Mouse (Mus musculus) bone marrow macrophage, adult 2 months (primary cell): ENCODE results near the gene Nav2.

Source experiments
- CTCF ChIP-seq: IDR thresholded peaks from 2 replicates; pipeline ENCODE4 v1.5.1; 2012; ENCODE audit warnings: low read depth, mild to moderate bottlenecking, low read length, moderate library complexity
- POLR2A ChIP-seq: IDR thresholded peaks from 2 replicates; pipeline ENCODE4 v1.6.1; 2012; ENCODE audit warnings: mild to moderate bottlenecking, low read depth, low read length, borderline replicate concordance

DNA sequence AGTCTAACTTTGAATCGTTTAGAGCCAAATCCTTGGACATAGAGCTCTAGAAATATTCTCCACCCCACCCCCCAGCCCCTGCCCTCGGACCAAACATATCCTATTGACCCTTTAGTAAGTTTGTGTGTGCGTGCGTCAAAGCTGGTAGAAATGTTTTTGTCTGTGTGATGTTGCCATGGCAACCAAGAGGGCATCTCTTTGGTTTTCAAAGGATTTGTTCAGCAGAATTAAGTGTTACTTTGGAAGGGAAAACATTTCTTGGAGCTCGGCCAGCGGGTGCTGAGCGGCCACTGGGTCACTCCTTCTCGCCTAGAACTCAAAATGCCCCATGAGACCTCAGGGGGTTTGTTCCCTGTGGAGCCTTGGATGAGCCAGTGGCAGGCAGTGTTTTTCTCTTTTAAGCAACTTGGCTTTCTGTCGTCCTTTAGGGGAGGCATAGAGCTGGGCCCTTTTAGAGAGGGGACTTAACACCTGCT, 467.0 kb downstream of the Nav2 start:
- TF ChIP-seq CTCF: no peak
- no peak for TF ChIP-seq POLR2A
